Mouse (Mus musculus): ENCODE data around the gene Sik1. TPM values are rescaled to one million over a fixed set of nuclear protein-coding genes. Genes with fewer than 3 reads are reported as not detected.

Gene Sik1
- polyA plus RNA-seq, 1 experiment from 2014 or later = 15.2 TPM

GRCm38 (mm10) chr17:31800852-31801363, 54.7 kb downstream of the Sik1 start:
- Histone ChIP-seq H3K36me3 (no peaks in the 10 kb centered on the region), H3K4me1 (replicated peaks) (no peaks in the 10 kb centered on the region; the same call in 1 of the 2 replicates), H3K4me3 (replicated peaks) (no peak overlapping the region), H3K4me2 (no peak overlapping the region), H3K27ac (no peak overlapping the region), H3K9ac (replicated peaks) (no peak overlapping the region), H3K9me3 (no peaks in the 10 kb centered on the region), H3K27me3 (no peaks in the 10 kb centered on the region)
- ATAC-seq (ENCODE audit: insufficient number of reproducible peaks, insufficient read depth, low FRiP score, low TSS enrichment, low read depth) = no peak
- WGBS = 88% methylated on average over 7 of the region's 7 CpGs

- Histone ChIP-seq H3K4me3 (replicated peaks) (no peak overlapping the region), H3K4me1 (replicated peaks) (peaks cover 7% of the 10 kb centered on the region), H3K9ac (replicated peaks) (no peak overlapping the region), H3K9me3 (no peaks in the 10 kb centered on the region), H3K36me3 (no peaks in the 10 kb centered on the region), H3K27ac (no peak overlapping the region), H3K27me3 (no peaks in the 10 kb centered on the region; the same call in 1 of the 2 replicates), H3K4me2 (no peak overlapping the region)
- WGBS = 76% methylated on average over 4 of the region's 4 CpGs
- no peak for ATAC-seq (ENCODE audit: insufficient number of reproducible peaks, insufficient read depth, low FRiP score, low TSS enrichment, low read depth)
These were observed 59.7 kb downstream of the Sik1 start for GRCm38 (mm10) chr17:31795893-31796292.

Other genes starting within 250 kb of the Sik1 start
- gene Cbs, start 218.6 kb downstream of the Sik1 start, polyA plus RNA-seq (2016; fragmentation: Nextera tagmentation; extraction: Ambion mirVana) = 2.8 and 2.9 TPM in 2 replicates
- 411 and 432 TPM in 2 replicates for gene U2af1, start 196.9 kb downstream of the Sik1 start, polyA plus RNA-seq (2016; fragmentation: Nextera tagmentation; extraction: Ambion mirVana)
- gene Cryaa, start 178.0 kb downstream of the Sik1 start, polyA plus RNA-seq (2016; fragmentation: Nextera tagmentation; extraction: Ambion mirVana) = 0.33 TPM in 1 of 2 replicates, not detected in the other
- 74.5 and 79.1 TPM in 2 replicates for gene Rrp1b, start 180.3 kb upstream of the Sik1 start, polyA plus RNA-seq (2016; fragmentation: Nextera tagmentation; extraction: Ambion mirVana)
- 0.34 and 0.88 TPM in 2 replicates for gene Hsf2bp, start 180.5 kb upstream of the Sik1 start, polyA plus RNA-seq (2016; fragmentation: Nextera tagmentation; extraction: Ambion mirVana)

All from limb, embryonic 12.5 days (tissue).